Mouse (Mus musculus) liver, embryonic 15.5 days (tissue): ENCODE measurements around the gene Vps4a. TPM values are rescaled to one million over a fixed set of nuclear protein-coding genes. Genes with fewer than 3 reads are reported as not detected.
A peak's percentile ranks its signal among the peaks of the same experiment; 100 is the strongest.
"Not testable (repeated sequence)": the region's sequence is repeated elsewhere in the genome, so short reads cannot be mapped to it uniquely, and the experiment has no call there.

Experiments used
- ATAC-seq: fragments of 200-750 bp; cut with Nextera tagmentation; 2 replicates; pipeline ENCODE4 v1.8.0; 2017; ENCODE audit warnings: moderate number of reproducible peaks, mild to moderate bottlenecking, moderate library complexity; ENCODE audit not compliant: insufficient read depth
- H3K27ac ChIP-seq: fragments of 300-500 bp; sonication (generic); replicated peaks from 2 replicates; pipeline ENCODE4 v1.5.1; 2015; ENCODE audit warnings: mild to moderate bottlenecking, inconsistent platforms
- H3K27me3 ChIP-seq: fragments of 300-500 bp; sonication (generic); 2 replicates; pipeline ENCODE4 v1.6.1; 2015; ENCODE audit warnings: mild to moderate bottlenecking, inconsistent platforms
- H3K36me3 ChIP-seq: fragments of 300-500 bp; sonication (generic); replicated peaks from 2 replicates; pipeline ENCODE4 v1.6.1; 2015; ENCODE audit warnings: moderate library complexity, mild to moderate bottlenecking, inconsistent platforms
- H3K4me1 ChIP-seq: fragments of 300-500 bp; sonication (generic); replicated peaks from 2 replicates; pipeline ENCODE4 v1.6.1; 2015; ENCODE audit warnings: inconsistent platforms
- H3K4me2 ChIP-seq: fragments of 300-500 bp; sonication (generic); 2 replicates; pipeline ENCODE4 v1.6.1; 2015; ENCODE audit warnings: moderate library complexity, mild to moderate bottlenecking, inconsistent platforms
- H3K4me3 ChIP-seq: fragments of 300-500 bp; sonication (generic); replicated peaks from 2 replicates; pipeline ENCODE4 v1.5.1; 2015; ENCODE audit warnings: mild to moderate bottlenecking, inconsistent platforms
- H3K9ac ChIP-seq: fragments of 300-500 bp; sonication (generic); 2 replicates; pipeline ENCODE4 v1.6.1; 2015; ENCODE audit warnings: moderate library complexity, mild to moderate bottlenecking, inconsistent platforms
- H3K9me3 ChIP-seq: fragments of 300-500 bp; sonication (generic); replicated peaks from 2 replicates; pipeline ENCODE4 v1.6.1; 2016; ENCODE audit warnings: inconsistent platforms
- WGBS: fragments of 180-500 bp; shearing (Covaris S2); methylation state at CpG from one replicate; pipeline ENCODE4 v1.1.7; 2015; ENCODE audit warnings: mixed read lengths; ENCODE audit not compliant: insufficient replicate concordance; 5-methylcytosine and 5-hydroxymethylcytosine counted together
- polyA plus RNA-seq: library from polyadenylated mRNA; unstranded; fragments of >200 nt; fragmentation: Nextera tagmentation; extraction: Ambion mirVana; gene quantifications from 2 replicates; pipeline ENCODE4 v1.2.1, GENCODE M21; 2015

The Vps4a gene
- polyA plus RNA-seq, 1 experiment from 2014 or later: 23.7 TPM

DNA sequence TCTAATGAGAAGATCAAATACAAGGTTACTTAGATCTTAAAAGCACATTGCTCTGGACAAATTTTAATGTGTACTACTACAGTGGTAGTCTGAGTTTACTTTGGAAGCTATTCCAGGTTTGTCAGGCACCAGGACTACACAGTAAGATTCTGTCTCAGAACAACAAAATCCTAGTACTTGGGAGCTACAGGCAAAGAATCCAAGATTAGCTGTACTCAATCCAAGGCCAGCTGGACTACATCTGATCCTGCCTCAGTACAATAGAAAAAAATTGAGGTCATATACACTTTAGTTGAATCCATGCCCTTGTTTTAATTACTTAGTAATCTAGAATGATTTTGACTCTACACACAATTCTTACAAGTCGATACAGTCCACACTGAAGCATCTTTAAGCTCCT lies 16.1 kb upstream of the Vps4a start:
- H3K4me3 ChIP-seq: no peak overlapping the region
- ATAC-seq: no peak
- H3K4me1 ChIP-seq: no peaks in the 10 kb centered on the region
- WGBS: 58% methylated on average over 1 of the region's 1 CpGs
- H3K4me2 ChIP-seq: no peak overlapping the region
- no peaks in the 10 kb centered on the region for H3K36me3 ChIP-seq
- H3K9me3 ChIP-seq: no peaks in the 10 kb centered on the region
- no peak overlapping the region for H3K27ac ChIP-seq
- H3K9ac ChIP-seq: no peak overlapping the region
- no peaks in the 10 kb centered on the region for H3K27me3 ChIP-seq

GRCm38 (mm10) chr8:107023479-107023878 lies 7.5 kb upstream of the Vps4a start:
- H3K4me1 ChIP-seq: no peaks in the 10 kb centered on the region; the same call in 1 of the 2 replicates
- H3K9me3 ChIP-seq: no peaks in the 10 kb centered on the region
- H3K4me3 ChIP-seq: no peak overlapping the region
- no peaks in the 10 kb centered on the region for H3K27me3 ChIP-seq
- H3K36me3 ChIP-seq: no peaks in the 10 kb centered on the region
- no peak overlapping the region for H3K27ac ChIP-seq
- H3K9ac ChIP-seq: no peak overlapping the region
- WGBS: 79% methylated on average over 8 of the region's 8 CpGs
- H3K4me2 ChIP-seq: no peak overlapping the region
- no peak for ATAC-seq

- 74% methylated on average over 3 of the region's 3 CpGs for WGBS
- Histone ChIP-seq H3K4me2 (no peak overlapping the region), H3K9me3 (no peaks in the 10 kb centered on the region), H3K4me3 (no peak overlapping the region), H3K27ac (no peak overlapping the region), H3K9ac (no peak overlapping the region), H3K36me3 (no peaks in the 10 kb centered on the region), H3K4me1 (peaks cover 32% of the 10 kb centered on the region), H3K27me3 (no peaks in the 10 kb centered on the region)
- ATAC-seq: no peak
Observed at GRCm38 (mm10) chr8:107029310-107029709, 1.7 kb upstream of the Vps4a start.

DNA sequence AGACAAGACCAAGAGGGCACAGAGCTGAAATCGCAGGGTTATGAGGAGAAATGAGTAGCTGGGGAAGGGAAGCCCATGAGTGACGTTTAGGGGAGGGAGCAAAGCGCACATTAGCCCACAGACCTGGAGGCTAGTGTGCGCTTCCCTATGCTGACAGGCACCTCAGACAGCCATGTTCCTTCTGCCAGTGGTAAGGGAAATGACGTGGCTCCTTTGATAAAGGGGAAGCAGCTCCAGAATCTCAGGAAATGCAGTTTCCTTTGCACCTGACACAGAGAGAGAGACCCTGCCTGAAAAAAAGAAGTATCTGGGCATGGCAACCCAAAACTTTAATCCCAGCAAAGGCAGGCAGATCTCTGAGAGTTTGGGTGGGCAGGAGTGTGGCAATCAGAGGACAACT lies 964 bp upstream of the Vps4a start:
- Histone ChIP-seq H3K4me2 (no peak overlapping the region), H3K27ac (no peak overlapping the region; the same call in 1 of the 2 replicates), H3K4me3 (no peak overlapping the region), H3K27me3 (no peaks in the 10 kb centered on the region), H3K36me3 (no peaks in the 10 kb centered on the region), H3K4me1 (peaks cover 32% of the 10 kb centered on the region), H3K9me3 (no peaks in the 10 kb centered on the region), H3K9ac (no peak overlapping the region)
- ATAC-seq: no peak
- 48% methylated on average over 5 of the region's 5 CpGs for WGBS

GRCm38 (mm10) chr8:107031577-107032090 lies 612 bp downstream of the Vps4a start:
- no peaks in the 10 kb centered on the region for H3K27me3 ChIP-seq
- H3K9me3 ChIP-seq: no peaks in the 10 kb centered on the region
- no peaks in the 10 kb centered on the region; the same call in 1 of the 2 replicates for H3K36me3 ChIP-seq
- H3K9ac ChIP-seq: peak overlapping the region; percentile 97
- WGBS: under 1% methylated on average over 40 of the region's 40 CpGs
- peak overlapping the region; percentile 95 for H3K4me2 ChIP-seq
- no peak; the same call in 1 of the 2 replicates for ATAC-seq
- H3K4me1 ChIP-seq: peaks cover 36% of the 10 kb centered on the region
- peak overlapping the region; percentile 90 for H3K4me3 ChIP-seq
- H3K27ac ChIP-seq: peak overlapping the region; percentile 87

DNA sequence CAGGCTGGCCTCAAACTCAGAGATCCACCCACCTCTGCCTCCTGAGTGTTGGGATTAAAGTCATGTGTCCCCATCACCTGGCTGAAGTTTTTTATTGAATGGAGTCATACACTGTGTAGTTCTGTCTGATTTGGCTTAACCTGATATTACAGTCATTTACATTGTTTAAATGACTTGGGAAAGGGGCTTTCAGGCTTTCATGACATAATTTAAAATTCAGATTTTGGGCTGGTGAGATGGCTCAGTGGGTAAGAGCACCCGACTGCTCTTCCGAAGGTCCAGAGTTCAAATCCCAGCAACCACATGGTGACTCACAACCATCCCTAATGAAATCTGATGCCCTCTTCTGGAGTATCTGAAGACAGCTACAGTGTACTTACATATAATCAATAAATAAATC lies 2.6 kb downstream of the Vps4a start:
- H3K36me3 ChIP-seq, H3K9ac ChIP-seq, H3K9me3 ChIP-seq, H3K27ac ChIP-seq, H3K4me2 ChIP-seq, H3K27me3 ChIP-seq, ATAC-seq, H3K4me3 ChIP-seq: not testable (repeated sequence)
- 83% methylated on average over 2 of the region's 2 CpGs for WGBS
- H3K4me1 ChIP-seq: peaks cover 36% of the 10 kb centered on the region

- Histone ChIP-seq H3K27ac (no peak overlapping the region), H3K27me3 (no peaks in the 10 kb centered on the region), H3K9ac (no peak overlapping the region), H3K9me3 (no peaks in the 10 kb centered on the region), H3K4me1 (peaks cover 27% of the 10 kb centered on the region), H3K4me2 (no peak overlapping the region), H3K4me3 (no peak overlapping the region), H3K36me3 (peaks cover 28% of the 10 kb centered on the region)
- WGBS: 77% methylated on average over 3 of the region's 3 CpGs
- ATAC-seq: no peak
Observed at GRCm38 (mm10) chr8:107035641-107036040, 4.6 kb downstream of the Vps4a start.

DNA sequence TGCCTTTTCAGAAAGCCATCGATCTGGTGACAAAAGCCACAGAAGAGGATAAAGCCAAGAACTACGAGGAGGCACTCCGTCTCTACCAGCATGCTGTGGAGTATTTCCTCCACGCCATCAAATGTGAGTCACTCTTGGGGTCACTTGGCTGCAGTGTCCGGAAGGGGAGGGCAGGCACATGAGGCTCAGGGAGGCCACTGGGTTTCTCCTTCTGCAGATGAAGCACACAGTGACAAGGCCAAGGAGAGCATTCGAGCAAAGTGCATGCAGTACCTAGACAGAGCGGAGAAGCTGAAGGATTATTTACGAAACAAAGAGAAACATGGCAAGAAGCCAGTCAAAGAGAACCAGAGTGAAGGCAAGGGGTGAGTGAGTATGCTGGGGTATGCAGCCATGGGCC lies 5.6 kb downstream of the Vps4a start:
- 76% methylated on average over 8 of the region's 8 CpGs for WGBS
- no peak overlapping the region for H3K4me2 ChIP-seq
- ATAC-seq: no peak

DNA sequence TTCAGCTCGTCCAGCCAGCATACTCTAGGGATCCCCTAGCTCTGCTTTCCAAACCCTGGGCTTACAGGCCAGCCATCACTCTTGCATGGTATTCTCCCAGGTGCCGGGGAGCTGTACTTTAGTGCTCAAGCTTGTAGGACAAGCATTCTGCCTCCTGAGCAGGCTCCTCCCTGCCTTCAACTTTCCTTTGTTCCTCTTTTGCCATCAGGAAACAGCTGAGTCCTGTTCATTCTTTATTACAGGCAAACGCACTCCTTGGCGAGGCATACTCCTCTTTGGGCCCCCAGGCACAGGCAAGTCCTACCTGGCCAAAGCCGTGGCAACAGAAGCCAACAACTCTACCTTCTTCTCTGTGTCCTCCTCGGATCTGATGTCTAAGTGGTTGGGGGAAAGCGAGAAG lies 9.6 kb downstream of the Vps4a start:
- no peaks in the 10 kb centered on the region for H3K9me3 ChIP-seq
- no peak overlapping the region for H3K9ac ChIP-seq
- no peak overlapping the region for H3K4me3 ChIP-seq
- no peaks in the 10 kb centered on the region for H3K27me3 ChIP-seq
- H3K27ac ChIP-seq: no peak overlapping the region
- H3K4me2 ChIP-seq: no peak overlapping the region
- 50% methylated on average over 7 of the region's 7 CpGs for WGBS
- ATAC-seq: no peak
- H3K36me3 ChIP-seq: peaks cover 78% of the 10 kb centered on the region
- no peaks in the 10 kb centered on the region for H3K4me1 ChIP-seq

More for the DNA sequence above, 5.6 kb downstream of the Vps4a start:
- Histone ChIP-seq H3K27me3 (no peaks in the 10 kb centered on the region), H3K4me1 (peaks cover 22% of the 10 kb centered on the region), H3K27ac (no peak overlapping the region), H3K4me3 (no peak overlapping the region), H3K9me3 (no peaks in the 10 kb centered on the region), H3K36me3 (peaks cover 38% of the 10 kb centered on the region), H3K9ac (no peak overlapping the region)

DNA sequence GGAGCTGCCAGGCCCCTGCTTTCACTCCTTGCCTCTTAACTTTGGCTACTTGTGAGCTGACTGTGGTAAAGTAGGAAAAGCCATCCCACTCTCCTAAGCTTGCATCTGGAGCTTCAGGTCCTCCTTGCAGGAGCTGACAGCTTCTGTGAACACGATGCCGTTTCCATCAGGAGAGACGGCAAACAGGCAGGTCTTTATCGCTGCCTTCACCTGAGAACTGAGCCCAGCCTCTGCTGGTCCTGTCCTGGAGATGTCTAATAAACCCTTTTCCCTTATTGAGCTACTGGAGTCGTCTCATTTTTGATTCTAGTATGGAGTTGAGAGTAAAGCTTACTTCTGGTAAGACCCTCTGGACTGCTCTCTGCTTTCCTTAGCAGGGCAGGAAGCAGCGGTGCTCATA lies 14.5 kb downstream of the Vps4a start:
- H3K9me3 ChIP-seq: no peaks in the 10 kb centered on the region
- 85% methylated on average over 6 of the region's 6 CpGs for WGBS
- H3K36me3 ChIP-seq: peaks cover 82% of the 10 kb centered on the region
- no peaks in the 10 kb centered on the region for H3K27me3 ChIP-seq
- no peak overlapping the region for H3K4me3 ChIP-seq
- ATAC-seq: no peak
- no peak overlapping the region for H3K9ac ChIP-seq
- H3K27ac ChIP-seq: no peak overlapping the region
- peaks cover 32% of the 10 kb centered on the region for H3K4me1 ChIP-seq
- H3K4me2 ChIP-seq: no peak overlapping the region

- Histone ChIP-seq H3K27me3 (no peaks in the 10 kb centered on the region), H3K4me3 (no peak overlapping the region), H3K27ac (no peak overlapping the region), H3K4me1 (peaks cover 32% of the 10 kb centered on the region), H3K9me3 (no peaks in the 10 kb centered on the region), H3K36me3 (peaks cover 82% of the 10 kb centered on the region), H3K9ac (no peak overlapping the region), H3K4me2 (peak overlapping the region; percentile 90)
- no peak for ATAC-seq
- WGBS: 65% methylated on average over 5 of the region's 5 CpGs
Observed at GRCm38 (mm10) chr8:107046976-107047375, 16.0 kb downstream of the Vps4a start.
